Mouse (Mus musculus) neutrophil, adult 5-6 weeks (primary cell): ENCODE results near the gene Apom. TPM values are rescaled to one million over a fixed set of nuclear protein-coding genes. Genes with fewer than 3 reads are reported as not detected.

Experiments
- ATAC-seq: fragments of 151-379, 151-347 bp; 2 replicates; pipeline ENCODE4 v1.8.0; 2017; ENCODE audit warnings: mild to moderate bottlenecking, moderate TSS enrichment; ENCODE audit not compliant: insufficient number of reproducible peaks, poor library complexity, low FRiP score, severe bottlenecking; ENCODE audit errors: extremely low read depth
- total RNA-seq: library from RNA; stranded (forward); fragments of 200-1000 nt; gene quantifications from 2 replicates; pipeline ENCODE4 v1.2.3, GENCODE M21; 2017

The Apom gene
- total RNA-seq, 1 experiment from 2014 or later: 0.58 TPM

DNA sequence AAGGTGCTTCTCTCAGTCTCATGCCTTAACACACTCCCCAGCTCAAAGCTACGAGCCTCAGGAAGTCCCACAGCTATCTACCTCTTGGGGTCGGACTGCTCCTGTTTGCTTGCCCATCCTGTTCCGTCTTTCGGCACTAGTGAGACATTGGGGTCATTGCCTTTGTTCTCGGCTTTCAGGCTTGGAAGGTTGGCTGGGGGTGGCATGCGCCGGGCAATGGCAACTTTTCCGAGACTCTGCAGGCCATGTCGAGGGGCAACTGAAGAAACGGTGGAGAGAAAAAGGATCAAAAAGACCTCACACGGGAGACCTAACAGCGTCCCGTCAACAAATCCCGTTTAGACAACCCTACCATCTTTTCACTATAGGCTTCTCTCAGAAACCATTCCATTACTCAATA lies 30.3 kb upstream of the Apom start:
- no peak for ATAC-seq

DNA sequence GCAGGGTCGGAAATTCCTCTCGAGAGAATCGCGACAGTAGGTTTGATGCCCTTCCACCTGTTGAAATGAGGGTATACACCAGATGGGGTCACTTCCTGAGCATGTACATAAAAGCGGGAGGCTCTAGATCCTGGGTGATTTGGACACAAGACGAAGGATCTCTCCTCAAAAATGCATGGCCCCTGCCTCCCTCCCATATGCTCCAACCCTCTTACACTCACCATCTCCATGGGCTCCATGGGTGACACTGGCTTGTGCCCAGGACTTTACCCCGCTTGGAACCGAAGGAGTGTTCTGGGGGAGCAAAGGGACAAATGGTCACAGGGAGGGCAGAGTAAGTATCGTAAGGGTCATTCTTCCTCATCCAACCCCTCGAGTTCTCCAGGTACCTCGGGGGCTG lies 29.6 kb upstream of the Apom start:
- ATAC-seq: no peak

DNA sequence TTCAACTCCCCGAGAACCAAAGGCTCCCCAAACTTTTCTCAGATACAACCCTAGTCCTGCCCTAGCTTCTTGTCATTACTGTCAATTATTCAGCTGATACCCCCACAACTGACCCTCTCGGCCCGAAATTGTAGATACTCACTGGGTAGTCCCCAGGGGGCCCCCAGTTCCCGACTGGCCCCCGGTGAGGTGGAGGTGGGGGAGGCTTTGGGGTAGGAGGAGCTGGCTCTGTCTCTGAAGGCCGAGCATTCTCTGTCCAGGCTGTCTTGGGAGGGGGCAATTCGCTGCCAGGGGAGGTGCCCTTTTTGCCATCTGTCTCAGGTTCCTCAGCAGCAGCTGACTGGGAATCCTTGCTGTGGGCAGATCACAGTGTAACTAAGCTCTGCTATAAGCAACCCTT lies 27.8 kb upstream of the Apom start:
- ATAC-seq: no peak

DNA sequence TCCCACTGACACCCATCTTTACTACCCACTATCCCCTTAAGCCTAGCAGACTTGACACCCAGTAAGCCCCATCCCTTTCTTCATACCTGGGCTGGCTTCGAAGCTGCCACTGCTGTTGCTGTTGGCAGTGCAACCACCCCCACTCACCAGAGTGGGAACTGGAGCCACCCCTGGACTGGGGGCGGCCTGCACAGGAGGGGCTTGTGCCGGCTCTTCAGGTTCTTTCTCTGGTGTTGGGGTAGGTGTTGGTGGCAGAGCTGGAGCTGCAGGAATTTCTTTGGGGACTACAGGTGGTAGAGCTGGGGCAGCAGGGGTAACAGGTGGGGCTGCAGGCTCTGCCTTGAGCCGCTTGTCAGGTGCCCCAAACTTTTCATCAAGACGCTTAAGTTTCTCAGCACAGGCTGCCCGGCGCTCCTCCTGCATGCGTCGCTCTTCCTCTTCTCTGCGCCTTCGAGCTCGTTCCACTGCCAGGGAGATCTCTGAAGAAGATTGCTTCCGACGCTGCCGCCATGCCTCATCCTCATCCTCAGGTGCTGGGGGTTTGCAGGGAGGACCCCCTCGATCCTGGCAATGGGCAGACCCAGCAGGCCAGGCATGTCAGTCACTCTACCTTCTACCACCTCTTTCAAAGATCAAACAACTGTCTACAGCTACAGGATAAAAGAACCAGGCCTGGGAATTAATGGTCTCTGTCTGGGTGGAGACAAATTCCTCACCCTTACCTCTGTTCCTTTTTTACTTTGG lies 27.2 kb upstream of the Apom start:
- ATAC-seq: no peak

DNA sequence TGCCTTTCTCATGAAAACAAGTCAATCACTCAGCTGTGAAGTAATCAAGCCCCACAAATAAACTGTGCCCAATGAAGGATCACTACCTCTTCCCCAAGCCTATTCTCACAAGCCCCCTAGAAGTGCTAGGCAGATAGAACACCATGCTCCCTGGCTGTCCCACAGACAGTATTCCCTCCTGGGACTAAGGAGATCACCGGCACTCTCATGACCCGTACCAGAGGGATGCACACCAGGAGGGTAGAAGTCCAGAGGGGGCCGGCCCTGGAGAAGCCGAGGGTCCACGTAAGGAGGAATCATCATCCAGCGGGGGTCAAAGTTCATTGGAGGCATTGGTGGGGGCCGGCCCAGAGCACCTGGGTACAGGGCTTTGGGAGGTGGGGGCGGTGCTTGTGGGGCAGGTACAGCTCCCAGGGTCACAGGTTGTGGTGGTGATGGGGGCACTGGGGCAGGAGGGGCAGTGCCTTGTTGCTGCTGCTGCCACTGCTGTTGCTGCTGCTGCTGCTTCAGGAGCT lies 25.9 kb upstream of the Apom start:
- ATAC-seq: no peak

DNA sequence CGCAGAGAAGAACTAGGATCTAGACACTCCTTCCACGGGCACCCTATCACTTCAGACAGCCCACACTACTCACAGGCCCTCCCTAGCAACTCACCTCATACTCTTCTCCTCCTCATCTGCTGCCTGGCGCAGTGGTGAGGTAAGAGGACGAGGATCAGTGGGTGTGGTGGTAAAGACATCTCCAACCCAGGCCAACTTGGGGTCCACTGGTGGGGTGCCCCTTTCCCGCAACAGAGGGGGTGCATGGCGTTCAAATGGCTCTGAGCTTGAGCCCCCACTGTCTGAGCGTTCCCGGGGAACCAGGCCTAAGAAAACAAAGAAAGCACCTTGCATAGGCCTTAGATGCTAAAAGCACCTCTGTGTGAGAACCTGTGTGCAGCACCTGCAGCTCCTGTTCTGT lies 25.4 kb upstream of the Apom start:
- no peak for ATAC-seq

DNA sequence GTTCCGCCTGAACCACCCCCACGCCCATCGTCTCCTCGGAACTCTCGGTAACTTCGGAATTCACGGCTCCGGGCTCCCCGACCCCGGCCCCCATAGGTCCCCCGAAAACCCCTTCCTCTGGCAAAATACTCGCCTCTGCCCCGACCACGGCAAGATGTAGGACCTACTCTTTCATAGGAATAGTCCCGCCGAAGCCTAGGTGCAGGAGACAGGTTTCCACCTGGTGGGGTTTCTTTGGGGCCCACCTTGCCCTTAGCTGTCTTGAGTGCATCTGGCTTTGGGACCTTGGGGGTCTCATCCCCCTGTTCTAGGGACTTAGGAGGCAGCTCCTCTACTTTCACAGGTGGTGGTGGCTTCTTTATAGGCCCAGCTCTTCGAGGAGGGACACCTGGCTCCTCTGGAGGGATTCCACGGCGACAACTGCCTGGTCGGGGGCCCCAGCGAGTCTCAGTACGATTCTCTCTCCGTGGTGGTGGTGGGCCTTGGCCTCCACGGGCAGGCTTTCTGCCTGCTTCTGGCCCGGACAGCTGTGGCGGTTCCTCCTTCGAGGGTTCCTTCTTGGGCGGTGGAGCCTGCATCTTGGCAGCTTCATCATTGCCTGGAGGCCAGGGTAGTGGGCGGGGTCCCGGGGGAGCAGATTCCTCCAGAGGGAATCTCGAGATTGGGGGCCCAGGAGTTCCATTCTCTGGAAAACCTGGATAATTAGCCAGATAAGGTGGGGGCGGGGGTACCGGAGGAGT lies 24.8 kb upstream of the Apom start:
- ATAC-seq: no peak

DNA sequence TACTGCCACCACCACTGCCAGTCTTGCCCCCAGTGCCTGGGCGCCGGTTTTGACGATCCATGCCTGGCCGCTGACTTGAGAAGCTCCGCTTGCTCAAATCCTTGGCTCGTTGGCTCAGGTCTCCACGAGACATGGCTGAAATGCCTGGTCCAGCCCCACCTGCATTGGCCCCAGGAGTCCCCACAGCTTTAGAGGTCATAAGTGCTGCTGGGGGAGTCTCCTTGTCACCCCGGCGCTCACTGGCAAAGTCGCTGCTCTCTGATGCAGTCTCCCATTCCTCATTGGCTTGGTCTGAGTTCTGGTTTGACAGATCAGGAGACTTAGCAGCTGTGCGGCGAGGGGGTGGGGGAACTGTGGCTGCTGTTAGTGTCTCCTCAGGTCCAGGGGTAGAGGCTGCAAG lies 23.6 kb upstream of the Apom start:
- ATAC-seq: no peak

DNA sequence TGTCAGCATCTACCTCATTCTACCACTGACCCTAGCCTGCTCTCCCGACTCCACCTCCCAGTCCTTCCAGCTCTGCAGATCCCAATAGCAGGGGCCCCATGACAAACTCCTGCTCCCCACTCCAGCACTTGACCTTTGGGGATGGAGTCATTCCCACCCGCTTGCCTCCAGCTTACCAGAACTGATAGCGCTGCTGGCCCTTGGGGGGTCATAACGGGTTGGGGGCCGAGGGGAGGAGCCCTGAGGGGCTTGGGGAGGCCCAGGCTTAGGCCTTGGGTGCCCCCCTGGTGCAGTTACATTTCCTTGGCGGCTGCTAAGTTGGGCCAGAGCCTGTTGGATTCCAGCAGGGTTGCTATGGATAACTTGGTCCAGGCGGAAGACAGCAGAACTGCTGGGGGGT lies 22.8 kb upstream of the Apom start:
- no peak for ATAC-seq

DNA sequence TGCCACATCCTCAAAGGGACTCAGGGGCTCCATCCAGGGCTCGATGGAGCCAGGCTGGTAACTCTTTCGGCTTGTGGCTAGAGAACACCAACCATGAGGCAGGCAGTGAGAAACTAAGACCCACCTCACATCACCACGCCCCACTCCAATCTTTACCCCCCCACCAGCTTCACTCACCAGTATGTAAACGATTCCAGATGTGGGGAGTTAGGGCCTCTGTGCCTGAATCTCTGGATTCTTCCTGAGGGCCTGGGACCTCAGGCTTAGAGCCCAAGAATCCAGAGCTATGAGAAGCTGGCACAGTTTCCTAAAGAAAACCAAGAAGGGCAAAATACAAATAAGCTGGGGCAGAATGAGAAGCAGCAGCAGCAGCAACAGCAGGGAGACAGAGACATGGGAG lies 22.1 kb upstream of the Apom start:
- no peak for ATAC-seq

DNA sequence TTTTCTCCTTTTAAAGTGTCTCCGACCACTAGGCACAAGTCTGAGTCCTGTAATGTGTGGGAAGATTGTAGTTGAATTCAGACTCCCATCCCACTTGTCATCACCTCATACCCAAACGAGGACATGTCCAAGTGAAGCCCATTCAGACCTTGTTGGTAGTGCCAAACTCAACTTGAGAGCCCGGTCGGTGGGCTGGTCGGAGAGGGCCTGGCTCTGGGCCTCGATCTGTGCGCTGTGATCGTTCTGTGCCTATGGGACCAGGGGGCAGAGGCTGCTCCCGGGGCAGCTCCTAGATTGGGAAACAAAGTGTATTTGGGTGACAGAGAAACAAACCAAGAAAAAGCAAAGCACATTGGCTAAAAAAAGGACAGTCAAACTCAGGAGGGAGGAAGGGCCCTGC lies 21.2 kb upstream of the Apom start:
- no peak for ATAC-seq

DNA sequence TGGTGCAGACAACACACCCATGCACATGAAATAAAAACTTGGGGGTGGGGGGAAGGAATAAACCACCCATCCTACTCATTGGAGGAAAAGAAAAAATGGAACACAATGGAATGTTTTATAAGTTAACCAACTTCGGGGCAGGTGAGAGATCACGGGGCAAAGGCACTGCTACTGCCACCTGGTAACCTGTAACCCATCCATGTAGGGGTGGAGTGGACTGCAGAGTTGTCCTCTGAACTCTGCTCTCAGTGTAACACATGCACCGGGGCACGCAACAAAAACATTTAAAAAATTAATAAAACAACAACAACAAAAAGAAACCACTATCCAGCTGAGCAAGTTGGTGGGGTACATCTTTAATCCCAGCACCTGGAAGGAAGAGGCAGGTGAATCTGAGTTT lies 20.3 kb upstream of the Apom start:
- ATAC-seq: no peak

DNA sequence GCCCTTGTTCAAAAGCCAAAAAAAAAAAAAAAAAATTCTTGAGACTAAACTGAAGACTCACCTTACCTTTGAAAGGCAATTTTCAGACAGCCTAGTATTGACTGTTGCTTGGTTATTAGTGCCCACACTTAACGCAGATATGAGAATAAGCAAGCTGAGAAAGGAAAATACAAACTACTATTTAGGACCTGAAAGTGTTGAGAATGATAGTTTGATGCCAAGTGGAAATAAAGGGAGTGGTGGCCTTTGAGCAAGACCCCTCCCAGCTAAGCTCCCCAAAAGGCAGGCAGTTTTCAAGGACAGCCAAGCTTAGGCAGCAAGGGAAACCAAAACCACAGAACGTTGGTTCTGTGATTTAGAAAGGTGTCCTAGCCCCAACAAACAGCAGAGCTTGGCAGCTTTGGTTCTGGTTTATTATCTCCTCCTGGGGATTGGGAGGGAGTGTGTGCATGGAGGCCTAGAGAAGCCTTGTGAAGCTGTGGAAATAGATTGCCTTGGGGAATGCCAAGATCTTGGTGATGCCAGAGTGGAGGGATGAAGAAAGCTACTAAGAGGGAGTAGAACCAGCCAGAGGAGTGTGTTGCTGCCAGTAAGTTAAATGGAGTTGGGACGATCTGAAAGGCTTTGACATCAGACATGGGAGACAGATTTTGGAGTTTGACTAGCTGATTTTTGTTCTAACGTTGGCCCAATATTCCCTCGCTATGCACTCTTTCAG lies 16.2 kb upstream of the Apom start:
- no peak for ATAC-seq

DNA sequence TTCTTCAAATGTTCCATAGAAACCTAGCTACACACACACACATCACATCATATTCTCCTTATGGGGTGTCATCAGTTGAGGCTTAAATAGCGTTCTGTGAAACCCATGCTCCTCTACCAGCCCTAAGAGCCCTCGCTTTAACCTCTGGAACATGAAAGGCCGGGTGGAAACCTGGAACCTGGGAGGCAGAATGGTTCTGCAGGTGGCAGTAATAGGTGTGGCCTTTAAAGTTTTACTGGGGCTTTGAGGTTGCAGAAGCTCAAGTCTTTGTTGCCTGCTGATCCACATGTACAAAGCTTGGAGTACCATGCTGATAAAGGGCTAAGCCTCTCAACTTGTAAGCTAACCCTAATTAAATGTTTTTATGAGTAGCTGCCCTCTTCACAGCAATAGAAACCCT lies 15.5 kb upstream of the Apom start:
- no peak for ATAC-seq

DNA sequence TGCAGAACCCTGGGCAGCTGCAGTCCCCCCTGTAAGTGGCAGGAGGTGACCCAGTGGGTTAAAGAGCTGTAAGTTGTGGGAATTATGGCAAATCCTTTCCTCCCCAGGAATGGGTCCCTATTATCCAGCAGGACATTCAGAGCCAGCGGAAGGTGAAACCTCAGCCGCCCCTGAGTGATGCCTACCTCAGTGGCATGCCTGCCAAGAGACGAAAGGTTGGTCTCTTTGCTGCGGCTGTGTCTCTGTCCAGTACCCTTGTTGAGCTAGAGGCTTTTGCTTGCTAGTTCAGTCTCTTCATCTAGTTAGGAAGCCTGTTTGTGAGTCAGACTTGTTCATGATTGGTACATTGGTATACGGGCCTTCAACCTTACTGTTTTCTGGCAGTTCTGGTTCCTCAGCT lies 14.3 kb upstream of the Apom start:
- no peak for ATAC-seq

DNA sequence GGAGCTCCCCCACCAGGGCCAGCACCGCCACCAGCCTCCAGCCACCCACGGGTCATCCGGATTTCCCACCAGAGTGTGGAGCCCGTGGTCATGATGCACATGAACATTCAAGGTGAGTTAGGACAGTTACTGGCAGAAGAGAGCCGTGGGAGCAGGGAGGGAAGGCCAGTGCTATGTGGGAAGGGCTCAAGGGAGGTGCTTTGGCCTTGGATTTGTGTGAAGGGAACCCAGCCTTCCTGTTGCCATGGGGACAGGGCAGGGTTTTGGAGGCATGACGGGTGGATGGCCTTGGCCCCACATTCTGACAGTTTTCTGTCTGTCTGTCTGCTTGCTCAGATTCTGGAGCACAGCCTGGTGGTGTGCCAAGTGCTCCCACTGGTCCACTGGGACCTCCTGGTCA lies 10.1 kb upstream of the Apom start:
- no peak for ATAC-seq

DNA sequence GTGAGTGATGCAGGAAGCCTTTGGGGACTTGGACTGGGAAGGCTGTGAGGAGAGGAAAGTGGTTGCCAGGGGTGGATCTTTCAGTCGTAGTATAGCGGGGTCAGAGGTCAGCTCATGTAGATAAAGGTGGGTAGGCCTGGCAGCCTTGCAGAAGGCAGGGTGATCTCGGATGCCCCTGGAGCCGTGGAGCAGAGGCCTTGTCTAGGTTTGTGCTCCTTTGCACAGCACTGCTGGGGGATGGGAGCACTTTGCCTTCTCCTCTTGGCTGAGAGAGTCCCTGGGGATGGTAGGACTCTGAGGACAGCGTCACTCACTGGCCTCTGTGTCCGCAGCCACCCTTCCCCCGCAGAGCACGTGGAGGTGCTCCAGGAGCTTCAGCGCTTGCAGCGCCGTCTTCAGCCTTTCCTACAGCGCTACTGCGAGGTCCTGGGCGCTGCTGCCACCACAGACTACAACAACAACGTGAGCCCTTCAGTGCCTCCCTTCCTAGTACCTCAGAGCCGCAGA lies 8.7 kb upstream of the Apom start:
- ATAC-seq: no peak

DNA sequence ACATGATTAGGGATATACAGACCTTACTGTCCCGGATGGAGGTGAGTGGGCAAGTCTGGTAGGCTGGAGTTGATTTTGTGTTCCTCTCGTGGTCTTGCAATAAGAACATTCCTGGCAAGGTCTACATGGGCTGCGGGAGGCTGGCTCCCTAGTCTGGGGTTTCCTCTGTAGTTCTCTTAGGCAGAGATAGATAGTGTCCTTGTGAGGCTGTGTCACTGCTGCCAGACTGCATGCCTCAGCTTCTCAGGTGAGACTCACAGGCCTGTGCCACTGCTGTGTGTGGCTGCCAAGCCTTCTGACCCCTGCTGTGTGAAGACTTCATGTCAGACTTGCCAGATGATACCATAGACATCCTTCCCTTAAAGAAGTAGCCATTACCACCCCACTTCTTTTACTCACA lies 7.4 kb upstream of the Apom start:
- ATAC-seq: no peak

DNA sequence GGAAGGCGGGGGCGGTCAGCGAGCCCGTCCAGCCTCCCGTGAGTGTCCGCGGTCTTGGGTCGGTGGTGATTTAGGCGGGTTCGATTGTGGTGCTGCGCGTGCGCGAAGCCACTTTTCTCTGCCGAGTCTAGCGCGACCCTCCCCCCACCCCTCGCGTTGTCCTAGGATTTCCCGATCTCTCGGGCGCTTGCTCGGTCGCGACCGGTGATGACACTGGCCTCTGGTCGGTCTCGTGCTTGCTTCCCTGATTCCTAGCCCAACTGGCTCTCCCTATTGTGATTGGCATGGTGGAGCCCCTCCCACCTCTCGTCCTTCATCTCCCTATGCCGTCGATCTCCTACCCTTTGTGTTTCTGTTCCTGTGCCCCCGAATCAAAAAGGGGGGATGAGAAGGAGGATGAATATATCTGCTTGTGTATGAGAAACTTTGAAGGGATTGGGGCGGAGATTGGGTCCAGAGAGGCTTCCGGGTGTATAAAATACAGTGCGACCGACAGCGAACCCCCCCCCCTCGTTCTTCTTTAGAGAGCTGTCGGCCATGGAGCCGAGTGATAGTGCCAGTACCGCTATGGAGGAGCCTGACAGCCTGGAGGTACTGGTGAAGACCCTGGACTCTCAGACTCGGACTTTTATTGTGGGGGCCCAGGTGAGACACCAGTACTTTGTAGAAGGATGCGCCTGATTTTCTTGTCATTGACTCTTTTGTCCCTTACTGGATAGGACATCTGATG lies 3.9 kb upstream of the Apom start:
- ATAC-seq: 0 out of 2 replicates have a peak, but pooled peaks have one; percentile 2
